Mouse (Mus musculus): ENCODE data around the gene Ccdc169. TPM values are rescaled to one million over a fixed set of nuclear protein-coding genes. Genes with fewer than 3 reads are reported as not detected.

Gene Ccdc169
- polyA plus RNA-seq (2016; fragmentation: Nextera tagmentation; extraction: Ambion mirVana) = 0.10 and 0.25 TPM in 2 replicates

DNA sequence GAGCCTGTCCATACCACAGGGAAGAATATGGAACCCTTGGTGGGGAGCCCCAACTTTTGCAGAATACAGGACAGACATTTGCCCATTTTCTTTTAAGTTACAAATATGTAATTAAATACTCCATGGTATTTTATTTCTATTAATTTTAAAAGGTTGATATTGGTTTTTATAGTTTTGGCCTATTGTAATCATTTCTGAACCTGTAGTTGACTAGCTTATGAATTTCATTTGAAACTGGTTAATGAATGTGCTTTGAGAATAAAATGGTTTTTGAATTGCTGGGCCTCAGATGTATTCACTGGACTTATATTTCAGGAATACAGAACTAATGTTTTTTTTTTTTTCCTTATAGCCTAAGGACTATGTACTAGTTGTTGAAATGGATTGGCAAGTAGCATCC, at the start of gene Ccdc169:
Ccdc169 (plus strand) TSS at position 301 of the 400 bp plus-strand sequence.
- Histone ChIP-seq H3K4me1 (no peaks in the 10 kb centered on the region), H3K4me3 (no peak within 1 kb of the TSS), H3K9me3 (replicated peaks) (no peaks in the 10 kb centered on the region), H3K27ac (replicated peaks) (no peak within 1 kb of the TSS), H3K27me3 (ENCODE audit: low read depth, poor library complexity, severe bottlenecking) (no peaks in the 10 kb centered on the region), H3K36me3 (peaks cover 65% of the 10 kb centered on the region)
- no peak for DNase-seq (ENCODE audit: low spot score)

DNA sequence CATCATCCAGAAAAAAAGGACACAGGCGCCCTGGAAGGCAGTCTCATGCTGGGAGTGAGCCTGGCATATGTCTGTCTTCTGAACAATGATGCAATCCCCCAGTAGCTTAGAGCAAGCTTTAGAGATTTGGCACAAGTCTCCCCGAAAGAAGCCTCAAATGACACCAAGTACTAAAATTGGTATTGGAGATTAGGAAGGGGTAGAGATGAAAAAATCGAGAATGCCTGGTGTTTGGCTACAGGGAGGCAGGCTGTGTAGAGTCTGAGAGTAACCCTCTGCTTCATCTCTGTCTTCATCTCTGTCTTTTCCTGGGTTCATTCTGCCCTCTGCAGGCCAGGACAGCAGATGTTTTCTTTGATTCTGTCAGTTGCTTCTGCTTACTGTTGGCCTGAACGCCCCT, 49.8 kb upstream of the Ccdc169 start:
- no peak overlapping the region for H3K4me3 ChIP-seq
- no peak overlapping the region for H3K27ac ChIP-seq (replicated peaks)
- H3K4me1 ChIP-seq = no peaks in the 10 kb centered on the region
- no peaks in the 10 kb centered on the region for H3K36me3 ChIP-seq
- no peak for DNase-seq (ENCODE audit: low spot score)
- H3K27me3 ChIP-seq (ENCODE audit: low read depth, poor library complexity, severe bottlenecking) = no peaks in the 10 kb centered on the region
- H3K9me3 ChIP-seq (replicated peaks) = no peaks in the 10 kb centered on the region
- WGBS = 74% methylated on average over 4 of the region's 4 CpGs

DNA sequence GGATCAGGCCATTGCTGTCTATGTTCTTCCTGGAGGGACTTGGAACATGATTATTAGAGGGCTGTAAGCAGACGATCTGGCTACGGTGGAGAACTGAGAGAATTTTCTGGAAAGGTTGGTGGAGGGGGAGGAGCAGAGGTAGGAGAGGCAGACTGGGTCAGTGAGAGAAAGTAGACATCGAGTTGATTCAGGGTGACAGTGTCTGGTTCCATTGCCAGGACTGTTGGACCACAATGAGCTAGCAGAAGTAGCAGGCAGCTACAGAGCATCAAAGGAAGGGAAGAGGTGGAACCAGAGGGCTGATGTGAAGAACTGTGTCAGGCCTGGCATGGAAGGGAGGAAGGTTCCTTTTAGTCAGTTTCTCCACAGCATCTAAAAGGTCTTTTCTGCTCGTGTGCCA, 48.8 kb upstream of the Ccdc169 start:
- no peaks in the 10 kb centered on the region for H3K9me3 ChIP-seq (replicated peaks)
- H3K27ac ChIP-seq (replicated peaks) = no peak overlapping the region
- no peak for DNase-seq (ENCODE audit: low spot score)
- H3K4me1 ChIP-seq = no peaks in the 10 kb centered on the region
- no peak overlapping the region for H3K4me3 ChIP-seq
- H3K36me3 ChIP-seq = no peaks in the 10 kb centered on the region
- WGBS = 75% methylated on average over 4 of the region's 4 CpGs
- no peaks in the 10 kb centered on the region for H3K27me3 ChIP-seq (ENCODE audit: low read depth, poor library complexity, severe bottlenecking)

DNA sequence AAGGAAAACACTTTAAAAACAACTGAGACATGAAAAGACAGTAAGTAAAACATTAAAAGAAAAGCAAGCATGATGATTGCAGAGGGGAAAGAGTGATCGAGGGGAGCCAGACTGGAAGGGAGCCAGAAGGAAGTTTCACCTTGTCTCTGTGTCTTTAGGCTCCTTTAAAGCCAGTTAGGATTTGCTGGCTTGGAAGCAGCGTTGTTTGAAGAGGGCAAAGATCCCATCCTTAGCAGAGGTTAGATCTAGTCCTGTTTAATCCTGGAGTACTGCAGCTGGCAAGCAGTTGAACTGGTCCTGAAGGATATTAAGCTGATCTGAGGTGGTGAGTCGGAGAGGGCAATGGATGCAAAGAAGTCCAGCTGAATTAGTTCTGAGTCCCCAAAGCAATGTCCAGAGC, 48.3 kb upstream of the Ccdc169 start:
- Histone ChIP-seq H3K4me1 (no peaks in the 10 kb centered on the region), H3K27me3 (ENCODE audit: low read depth, poor library complexity, severe bottlenecking) (no peaks in the 10 kb centered on the region), H3K9me3 (replicated peaks) (no peaks in the 10 kb centered on the region), H3K27ac (replicated peaks) (no peak overlapping the region), H3K36me3 (no peaks in the 10 kb centered on the region), H3K4me3 (no peak overlapping the region)
- 80% methylated on average over 3 of the region's 3 CpGs for WGBS
- no peak for DNase-seq (ENCODE audit: low spot score)

DNA sequence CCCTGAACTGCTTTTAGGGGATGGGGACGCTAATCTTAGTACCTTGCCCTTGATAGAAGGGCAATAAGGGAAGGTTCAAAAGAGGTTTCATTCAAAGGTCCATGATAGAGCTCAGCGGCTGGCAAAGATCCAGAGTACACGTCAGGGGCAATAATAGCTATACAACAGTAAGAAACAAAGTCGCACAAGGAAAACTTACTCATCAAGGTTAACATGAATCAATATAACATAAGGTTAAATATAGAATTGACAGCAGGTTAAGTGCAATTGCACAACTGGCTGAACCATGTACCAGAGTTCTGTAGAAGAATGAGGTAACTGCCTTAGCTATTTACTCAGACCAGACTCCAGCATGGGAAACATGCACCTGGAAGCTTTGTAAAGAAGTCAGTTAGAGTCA, 47.8 kb upstream of the Ccdc169 start:
- H3K27ac ChIP-seq (replicated peaks) = no peak overlapping the region
- no peak overlapping the region for H3K4me3 ChIP-seq
- whole genome bisulfite sequencing = 90% methylated on average over 4 of the region's 4 CpGs

DNA sequence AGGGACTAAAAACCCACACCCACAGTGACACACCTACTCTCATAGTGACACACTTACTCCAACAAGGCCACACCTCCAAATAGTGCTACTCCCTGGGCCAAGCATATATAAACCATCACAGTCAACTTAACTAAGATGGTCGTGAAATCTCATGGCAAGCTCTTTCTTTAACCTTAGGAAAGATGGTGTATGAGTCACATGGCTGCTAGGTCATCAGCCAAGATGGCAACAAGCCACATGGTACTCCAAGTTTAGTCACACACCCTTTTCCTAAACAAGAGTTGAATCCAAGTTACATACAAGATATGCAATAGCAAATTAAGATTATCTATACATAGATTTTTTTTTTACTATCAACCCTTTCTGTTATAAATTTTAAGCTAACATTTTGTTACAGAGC, 44.0 kb upstream of the Ccdc169 start:
- Histone ChIP-seq H3K9me3 (replicated peaks) (no peaks in the 10 kb centered on the region), H3K27ac (replicated peaks) (no peak overlapping the region), H3K4me1 (peaks cover 24% of the 10 kb centered on the region), H3K4me3 (no peak overlapping the region), H3K36me3 (no peaks in the 10 kb centered on the region), H3K27me3 (ENCODE audit: low read depth, poor library complexity, severe bottlenecking) (no peaks in the 10 kb centered on the region)
- 81% methylated on average over 1 of the region's 1 CpGs for WGBS
- DNase-seq (ENCODE audit: low spot score) = no peak

More for the DNA sequence above, 47.8 kb upstream of the Ccdc169 start:
- H3K9me3 ChIP-seq (replicated peaks) = no peaks in the 10 kb centered on the region
- H3K27me3 ChIP-seq (ENCODE audit: low read depth, poor library complexity, severe bottlenecking) = no peaks in the 10 kb centered on the region
- H3K4me1 ChIP-seq = no peaks in the 10 kb centered on the region
- no peak for DNase-seq (ENCODE audit: low spot score)
- H3K36me3 ChIP-seq = no peaks in the 10 kb centered on the region

DNA sequence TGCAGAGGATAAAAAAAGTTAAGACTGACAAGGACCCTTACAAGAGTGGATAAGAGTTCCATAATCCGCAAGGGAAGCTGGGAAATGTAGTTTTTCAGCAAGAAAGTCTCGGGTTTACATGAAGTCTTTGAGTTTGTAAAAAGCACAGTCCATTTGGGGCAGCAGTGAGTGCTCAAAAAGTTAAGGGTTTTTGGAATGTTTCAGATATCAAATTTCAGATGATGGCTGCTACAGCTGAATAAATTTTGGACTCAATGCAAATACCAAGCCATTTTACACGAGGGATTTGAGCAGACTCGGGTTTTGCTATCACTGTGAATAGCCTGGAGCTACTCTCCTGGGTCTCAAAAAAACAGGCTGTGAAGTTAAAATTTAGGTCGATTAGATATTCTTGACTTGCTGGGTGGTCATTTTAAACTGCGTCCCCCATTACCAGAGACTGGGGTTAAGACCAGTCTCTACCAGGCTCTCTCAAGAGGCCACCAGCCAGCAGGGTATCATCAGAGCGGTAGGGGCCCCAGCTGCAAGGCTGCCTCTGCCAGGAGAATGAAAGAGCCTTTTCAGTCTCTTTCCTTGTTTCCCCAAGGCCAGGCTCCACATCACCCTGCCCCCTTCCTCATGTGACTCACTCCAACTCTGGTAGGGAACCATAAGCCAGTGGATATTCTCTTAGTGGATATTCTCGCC, 41.0 kb upstream of the Ccdc169 start:
- Histone ChIP-seq H3K4me3 (peak overlapping the region; percentile 4; the same call in 1 of the 2 replicates), H3K27ac (replicated peaks) (peak overlapping the region; percentile 78), H3K9me3 (replicated peaks) (no peaks in the 10 kb centered on the region), H3K4me1 (peaks cover 25% of the 10 kb centered on the region), H3K27me3 (ENCODE audit: low read depth, poor library complexity, severe bottlenecking) (no peaks in the 10 kb centered on the region), H3K36me3 (no peaks in the 10 kb centered on the region)
- DNase-seq (ENCODE audit: low spot score) = peak; percentile 45
- WGBS = 34% methylated on average over 8 of the region's 8 CpGs

DNA sequence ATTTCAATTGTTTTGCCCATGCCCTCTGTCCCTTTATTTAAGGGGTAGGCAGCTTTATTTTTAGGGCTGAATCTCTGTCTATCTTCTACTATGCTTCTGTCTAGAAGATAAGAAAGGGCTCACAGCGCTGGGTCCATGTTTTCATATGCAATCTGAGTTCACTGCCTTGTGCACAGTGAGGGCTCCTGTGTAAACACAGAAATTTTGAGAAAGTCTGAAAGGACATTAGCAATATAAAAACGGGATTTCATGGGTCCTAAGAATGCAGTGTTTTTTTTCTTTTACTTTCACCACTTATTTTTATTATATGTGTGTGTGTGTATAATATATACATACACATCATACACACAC, 40.5 kb upstream of the Ccdc169 start:
- H3K4me1 ChIP-seq = peaks cover 25% of the 10 kb centered on the region
- H3K27ac ChIP-seq (replicated peaks) = peak overlapping the region; percentile 78
- no peaks in the 10 kb centered on the region for H3K36me3 ChIP-seq
- H3K27me3 ChIP-seq (ENCODE audit: low read depth, poor library complexity, severe bottlenecking) = no peaks in the 10 kb centered on the region
- WGBS = 78% methylated on average over 2 of the region's 2 CpGs
- H3K9me3 ChIP-seq (replicated peaks) = no peaks in the 10 kb centered on the region
- H3K4me3 ChIP-seq = no peak overlapping the region
- no peak for DNase-seq (ENCODE audit: low spot score)

DNA sequence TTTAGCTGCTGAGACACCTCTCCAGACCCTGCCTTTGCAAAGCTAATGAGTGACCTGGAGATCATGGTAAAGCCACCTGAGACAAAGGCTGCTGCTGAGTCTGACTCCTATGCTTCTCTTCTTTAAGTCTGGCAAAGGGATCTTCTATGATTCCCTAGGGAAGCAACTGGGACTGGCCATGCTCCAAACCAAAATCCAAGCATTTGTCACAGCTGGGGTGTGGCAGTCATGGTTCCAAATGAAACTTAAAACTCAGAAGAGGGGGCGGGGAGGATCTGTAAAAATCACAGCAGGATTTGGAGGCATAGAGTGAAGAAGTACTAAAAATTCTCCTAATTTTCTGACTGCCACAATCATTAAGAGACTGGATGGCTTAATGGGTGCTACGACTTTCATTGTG, 40.0 kb upstream of the Ccdc169 start:
- Histone ChIP-seq H3K4me1 (peaks cover 25% of the 10 kb centered on the region), H3K9me3 (replicated peaks) (no peaks in the 10 kb centered on the region)
- WGBS = 76% methylated on average over 2 of the region's 2 CpGs

DNA sequence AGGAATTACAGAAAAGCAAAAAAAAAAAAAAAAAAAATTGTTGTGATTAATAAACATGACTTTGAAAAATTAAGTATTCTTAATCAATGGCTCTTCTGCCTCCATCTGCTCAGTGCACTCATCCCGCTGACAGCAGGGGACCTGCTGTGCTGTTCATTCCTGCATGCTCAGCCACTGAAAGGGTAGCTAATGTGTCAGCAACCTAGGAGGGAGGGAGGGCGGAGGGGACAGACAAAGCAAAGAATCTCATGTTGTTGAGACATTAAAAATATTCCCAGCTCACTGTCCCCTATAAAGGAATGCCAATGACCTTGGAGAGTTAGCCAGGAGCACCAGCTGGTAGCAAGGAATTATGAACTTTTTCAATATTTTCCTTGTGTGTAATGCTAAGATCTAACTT, 39.1 kb upstream of the Ccdc169 start:
- Histone ChIP-seq H3K27me3 (ENCODE audit: low read depth, poor library complexity, severe bottlenecking) (no peaks in the 10 kb centered on the region), H3K4me1 (peaks cover 25% of the 10 kb centered on the region), H3K27ac (replicated peaks) (no peak overlapping the region), H3K36me3 (no peaks in the 10 kb centered on the region), H3K9me3 (replicated peaks) (no peaks in the 10 kb centered on the region), H3K4me3 (no peak overlapping the region)
- peak; percentile 16 for DNase-seq (ENCODE audit: low spot score)
- 42% methylated on average over 2 of the region's 2 CpGs for WGBS

More for the DNA sequence above, 40.0 kb upstream of the Ccdc169 start:
- Histone ChIP-seq H3K27me3 (ENCODE audit: low read depth, poor library complexity, severe bottlenecking) (no peaks in the 10 kb centered on the region), H3K27ac (replicated peaks) (peak overlapping the region; percentile 78; the same call in 1 of the 2 replicates), H3K4me3 (no peak overlapping the region), H3K36me3 (no peaks in the 10 kb centered on the region)
- DNase-seq (ENCODE audit: low spot score) = no peak

DNA sequence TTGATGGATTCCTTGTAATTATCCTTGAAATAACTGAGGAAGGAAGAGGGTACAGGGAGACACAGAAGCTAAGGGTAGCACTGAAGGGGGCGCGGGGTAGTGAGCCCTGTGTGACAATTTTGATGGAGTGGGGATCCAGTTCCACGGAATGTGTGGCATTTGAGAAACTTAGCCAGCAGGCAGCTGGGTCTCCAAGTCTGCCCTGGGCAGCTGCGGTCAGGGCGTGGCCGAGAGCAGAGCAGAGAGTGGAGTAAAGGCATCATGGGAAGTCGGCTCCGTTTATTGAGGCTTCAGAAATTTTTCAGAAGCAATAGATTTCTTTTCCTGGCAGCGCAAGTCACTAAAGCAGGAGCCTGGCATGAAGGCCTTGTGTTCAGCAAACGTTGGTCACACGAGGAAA, 38.1 kb upstream of the Ccdc169 start:
- 89% methylated on average over 11 of the region's 11 CpGs for WGBS
- no peak for DNase-seq (ENCODE audit: low spot score)
- Histone ChIP-seq H3K4me1 (peaks cover 25% of the 10 kb centered on the region), H3K4me3 (no peak overlapping the region), H3K9me3 (replicated peaks) (no peaks in the 10 kb centered on the region), H3K36me3 (no peaks in the 10 kb centered on the region), H3K27ac (replicated peaks) (no peak overlapping the region), H3K27me3 (ENCODE audit: low read depth, poor library complexity, severe bottlenecking) (no peaks in the 10 kb centered on the region)

DNA sequence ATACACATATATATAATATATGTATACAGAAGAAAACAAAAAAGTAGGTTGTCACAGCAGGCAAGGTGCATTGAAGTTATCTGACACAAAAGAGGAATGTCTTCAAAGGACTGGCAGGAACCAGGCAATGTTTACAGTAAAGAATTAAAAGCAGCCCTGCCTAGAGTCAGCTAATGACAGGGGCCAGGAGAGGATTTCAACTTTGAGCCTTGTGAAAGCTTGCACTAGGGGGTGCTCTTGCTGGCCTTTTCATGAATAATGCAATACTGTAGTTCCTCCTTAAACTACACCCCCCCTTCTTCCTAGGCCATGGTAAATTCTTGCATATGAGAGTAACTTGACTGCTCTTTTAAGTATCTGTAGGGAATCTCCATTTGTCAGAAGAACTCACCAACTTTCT, 36.0 kb upstream of the Ccdc169 start:
- Histone ChIP-seq H3K4me3 (no peak overlapping the region), H3K27me3 (ENCODE audit: low read depth, poor library complexity, severe bottlenecking) (no peaks in the 10 kb centered on the region), H3K4me1 (peaks cover 19% of the 10 kb centered on the region), H3K9me3 (replicated peaks) (no peaks in the 10 kb centered on the region), H3K36me3 (no peaks in the 10 kb centered on the region), H3K27ac (replicated peaks) (no peak overlapping the region)
- DNase-seq (ENCODE audit: low spot score) = no peak

DNA sequence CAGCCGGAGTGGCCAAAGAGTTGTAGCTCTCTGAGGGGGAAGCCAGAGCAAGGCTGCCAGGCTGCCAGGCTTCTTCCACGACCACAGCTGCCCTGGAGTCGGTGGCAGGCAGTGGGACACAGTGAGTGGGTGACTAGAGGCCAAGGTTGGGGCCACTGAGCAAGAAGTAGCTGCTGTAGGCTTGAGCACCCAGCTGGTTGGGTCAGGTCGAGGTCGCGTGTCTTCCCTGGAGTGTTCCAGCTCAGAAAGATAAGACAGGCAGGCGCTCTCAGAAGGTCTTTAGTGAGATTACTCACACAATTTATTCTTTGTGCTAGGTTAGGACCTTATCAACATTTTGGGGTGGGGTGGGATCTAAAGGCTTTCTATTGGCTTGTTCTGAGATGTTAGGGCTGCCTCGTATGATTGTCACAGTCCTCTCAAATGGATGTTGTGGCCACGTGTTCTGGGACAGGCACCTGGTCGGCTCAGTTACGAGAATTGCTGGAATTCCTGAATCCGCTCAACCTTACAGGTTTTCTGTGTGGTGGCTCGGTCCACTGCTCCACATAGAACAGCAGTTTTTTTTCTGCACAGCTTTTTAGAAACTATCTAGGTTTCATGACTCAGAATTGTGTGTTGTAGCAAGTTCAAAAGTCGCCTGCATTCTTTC, 31.6 kb upstream of the Ccdc169 start:
- no peak for DNase-seq (ENCODE audit: low spot score)
- no peaks in the 10 kb centered on the region for H3K9me3 ChIP-seq (replicated peaks)
- no peaks in the 10 kb centered on the region for H3K27me3 ChIP-seq (ENCODE audit: low read depth, poor library complexity, severe bottlenecking)
- H3K4me1 ChIP-seq = no peaks in the 10 kb centered on the region
- 89% methylated on average over 14 of the region's 14 CpGs for WGBS
- H3K27ac ChIP-seq (replicated peaks) = no peak overlapping the region
- H3K4me3 ChIP-seq = no peak overlapping the region
- no peaks in the 10 kb centered on the region for H3K36me3 ChIP-seq

Data from midbrain, embryonic 10.5 days (tissue).